Mouse (Mus musculus) bone marrow macrophage, adult 2 months (primary cell): ENCODE measurements around the gene 4933417A18Rik.

Source experiments
- CTCF ChIP-seq: IDR thresholded peaks from 2 replicates; pipeline ENCODE4 v1.5.1; 2012; ENCODE audit warnings: low read depth, mild to moderate bottlenecking, low read length, moderate library complexity
- POLR2A ChIP-seq: IDR thresholded peaks from 2 replicates; pipeline ENCODE4 v1.6.1; 2012; ENCODE audit warnings: mild to moderate bottlenecking, low read depth, low read length, borderline replicate concordance

DNA sequence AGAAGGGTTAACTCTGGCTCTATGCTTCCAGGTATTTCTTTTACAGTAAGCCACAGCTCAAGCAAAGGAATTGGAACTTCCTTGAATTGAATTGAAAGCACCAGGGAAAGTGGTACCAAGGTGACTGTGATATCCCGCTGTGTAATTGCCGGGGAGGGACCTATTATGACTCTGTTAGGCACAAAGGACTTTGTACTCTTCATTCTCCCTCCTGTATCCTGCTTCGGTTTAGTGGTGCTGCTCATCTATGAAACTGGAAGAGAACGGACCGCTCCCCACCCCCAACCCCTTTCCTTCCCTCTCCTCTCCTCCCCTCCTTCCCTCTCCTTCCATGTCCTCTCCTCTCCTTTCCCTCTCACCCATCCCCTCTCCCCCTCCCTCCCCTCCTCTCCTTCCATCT is 40.7 kb downstream of the 4933417A18Rik start:
- TF ChIP-seq CTCF (no peak), POLR2A (no peak)
